Mouse (Mus musculus): ENCODE results near the gene Tsga10.
"Not testable (repeated sequence)": the region's sequence is repeated elsewhere in the genome, so short reads cannot be mapped to it uniquely, and the experiment has no call there.

Tsga10 gene

GRCm38 (mm10) chr1:37864511-37865400 is 1.5 kb downstream of the Tsga10 start:
- DNase-seq (ENCODE audit: low spot score), result peak; percentile 100

DNA sequence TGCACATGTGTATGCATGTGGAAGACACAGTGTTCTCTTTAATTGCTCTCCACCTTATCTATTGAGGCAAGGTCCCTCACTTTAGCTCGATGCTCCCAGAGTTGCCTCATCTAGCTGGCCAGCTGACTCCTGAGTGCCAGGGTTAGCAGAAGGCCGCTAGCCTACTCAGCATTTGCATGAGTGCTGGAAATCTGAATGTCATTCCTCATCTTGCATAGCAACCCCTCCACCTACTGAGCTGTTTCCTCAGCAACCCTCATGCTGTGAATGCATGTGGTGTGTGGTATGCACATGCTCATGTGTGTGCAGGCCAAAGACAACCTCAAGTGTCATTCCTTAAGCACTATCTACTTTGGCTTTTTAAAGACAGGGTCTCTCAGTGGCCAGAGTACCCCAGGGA is 15.5 kb downstream of the Tsga10 start:
- no peak for DNase-seq (ENCODE audit: low spot score)

DNA sequence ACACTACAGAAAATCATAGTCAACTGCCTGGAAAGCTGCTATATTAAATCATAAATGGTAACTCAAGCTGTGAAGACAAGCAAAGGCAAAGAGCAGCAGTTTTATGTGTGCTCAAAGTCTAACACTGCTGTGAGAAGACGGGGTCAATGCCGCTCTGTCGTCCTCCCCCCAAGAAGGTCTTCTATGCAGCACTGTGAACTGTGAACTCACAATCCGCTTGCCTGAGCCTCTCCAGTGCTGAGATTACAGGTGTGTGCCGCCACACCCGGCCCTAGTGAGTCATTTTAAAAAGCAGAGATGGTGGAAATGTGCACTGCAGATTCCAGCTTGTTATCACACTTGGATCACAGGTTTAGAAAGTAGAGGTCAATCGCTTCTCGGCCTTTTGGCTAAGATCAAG is 19.4 kb downstream of the Tsga10 start:
- no peak for DNase-seq (ENCODE audit: low spot score)

DNA sequence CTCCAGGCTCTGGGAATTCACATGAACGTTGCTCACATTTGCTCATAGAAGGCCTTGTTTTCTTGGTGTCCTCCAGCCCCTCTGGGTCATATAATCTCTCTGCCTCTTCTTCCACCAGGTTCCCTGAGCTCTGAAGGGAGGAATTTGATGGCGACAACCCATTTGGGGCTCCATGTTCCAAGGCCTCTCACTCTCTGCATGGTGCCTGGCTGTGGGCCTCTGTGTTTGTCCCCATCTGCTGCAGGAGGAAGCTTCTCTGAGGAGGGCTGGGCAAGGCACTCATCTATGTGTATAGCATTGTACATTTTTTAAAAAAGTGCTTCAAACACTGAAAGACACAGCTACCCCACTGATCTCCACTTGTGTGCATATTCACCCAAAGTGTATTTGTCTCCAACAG is 34.5 kb downstream of the Tsga10 start:
- no peak for DNase-seq (ENCODE audit: low spot score)

DNA sequence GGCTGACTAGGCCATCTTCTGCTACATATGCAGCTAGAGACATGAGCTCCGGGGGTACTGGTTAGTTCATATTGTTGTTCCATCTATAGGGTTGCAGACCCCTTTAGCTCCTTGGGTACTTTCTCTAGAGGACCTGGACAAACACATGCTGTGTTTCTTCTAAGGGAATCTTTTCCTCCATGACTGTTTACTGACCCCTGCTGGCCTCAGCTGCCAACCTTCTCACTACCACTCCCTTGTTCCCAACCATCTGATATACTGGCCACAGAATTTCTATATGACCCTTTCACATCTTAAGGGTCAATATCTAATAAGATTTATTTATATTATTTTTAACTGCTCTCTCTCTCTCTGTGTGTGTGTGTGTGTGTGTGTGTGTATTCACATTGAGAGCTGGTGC is 63.9 kb downstream of the Tsga10 start:
- DNase-seq (ENCODE audit: low spot score), result not testable (repeated sequence)

GRCm38 (mm10) chr1:37800298-37800697 is 65.9 kb downstream of the Tsga10 start:
- DNase-seq (ENCODE audit: low spot score), result no peak

DNA sequence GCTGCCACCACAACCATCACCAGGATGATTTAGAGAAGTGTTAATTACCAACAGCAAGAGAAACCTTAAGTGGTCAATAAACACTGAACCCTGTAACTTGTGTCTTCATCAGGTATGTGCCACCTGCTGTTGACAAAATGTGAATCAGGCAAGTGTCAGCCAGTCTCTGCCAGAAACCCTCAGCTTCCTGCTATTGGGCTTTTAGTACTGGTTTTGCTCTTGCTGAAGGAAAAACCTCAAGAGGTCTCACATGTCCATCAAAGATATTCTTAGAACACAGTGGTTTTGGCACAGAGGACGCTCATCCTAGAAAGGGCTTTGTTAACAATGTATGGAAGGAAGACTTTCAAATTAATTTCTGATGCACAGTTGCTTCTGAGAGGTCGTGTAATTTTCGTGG is 66.7 kb downstream of the Tsga10 start:
- no peak for DNase-seq (ENCODE audit: low spot score)

GRCm38 (mm10) chr1:37759407-37759806 is 106.8 kb downstream of the Tsga10 start:
- DNase-seq (ENCODE audit: low spot score), result no peak

- no peak for DNase-seq (ENCODE audit: low spot score)
Measured at GRCm38 (mm10) chr1:37744650-37745259, 121.5 kb downstream of the Tsga10 start.

- DNase-seq (ENCODE audit: low spot score), result no peak
Measured at GRCm38 (mm10) chr1:37742602-37743270, 123.5 kb downstream of the Tsga10 start.

GRCm38 (mm10) chr1:37742126-37742525 is 124.1 kb downstream of the Tsga10 start:
- no peak for DNase-seq (ENCODE audit: low spot score)

DNA sequence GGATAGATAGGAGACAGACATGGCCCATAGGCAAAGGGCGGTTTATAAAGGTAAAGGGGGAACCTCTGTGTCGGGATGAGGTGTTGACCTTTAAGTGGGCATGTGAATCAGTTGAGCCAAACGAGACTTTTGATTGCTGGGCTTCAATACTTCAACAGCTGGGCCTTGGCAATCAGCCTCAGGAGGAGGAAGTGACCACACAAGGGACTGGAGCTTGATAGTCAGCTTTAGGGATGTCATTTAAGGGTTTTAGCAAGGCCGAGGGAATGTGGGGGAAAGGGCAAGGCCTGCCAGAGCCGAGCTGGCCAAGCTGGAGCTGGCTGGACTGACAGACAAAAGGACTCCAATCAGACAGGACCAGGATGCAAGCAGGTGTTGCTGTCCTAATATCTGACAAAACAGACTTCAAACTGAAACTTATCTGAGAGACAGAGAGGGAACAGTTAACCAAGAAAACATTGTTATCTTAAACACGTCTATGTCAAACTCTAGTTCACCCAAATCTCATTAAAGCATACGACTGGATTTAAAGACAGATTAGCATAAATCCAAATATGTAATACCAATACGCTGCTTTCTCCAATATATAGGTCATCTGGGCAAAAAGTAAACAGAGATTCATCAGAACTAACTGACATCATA is 125.9 kb downstream of the Tsga10 start:
- no peak for DNase-seq (ENCODE audit: low spot score)

DNA sequence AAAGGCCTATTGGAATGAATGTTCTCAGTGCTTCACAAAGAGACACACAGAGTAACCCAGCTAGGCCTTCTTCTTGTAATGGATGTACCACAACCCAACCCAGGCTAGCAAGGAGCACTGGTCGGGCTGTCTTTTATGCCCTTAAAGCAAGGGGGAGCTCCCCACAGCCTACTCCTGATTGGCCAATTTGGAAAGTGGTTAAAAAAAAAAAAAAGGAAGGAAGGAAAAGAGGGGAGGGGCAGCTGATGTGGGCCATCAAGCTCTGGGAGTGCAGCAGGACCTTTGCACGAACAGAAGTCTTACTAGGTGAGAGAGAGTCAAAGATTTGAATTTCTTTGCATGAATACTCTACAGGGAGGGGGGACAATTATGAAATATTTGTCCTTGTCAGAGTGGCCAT is 127.3 kb downstream of the Tsga10 start:
- no peak for DNase-seq (ENCODE audit: low spot score)

- no peak for DNase-seq (ENCODE audit: low spot score)
Measured at GRCm38 (mm10) chr1:37737045-37737444, 129.2 kb downstream of the Tsga10 start.

- no peak for DNase-seq (ENCODE audit: low spot score)
Measured at GRCm38 (mm10) chr1:37735932-37736331, 130.3 kb downstream of the Tsga10 start.

- no peak for DNase-seq (ENCODE audit: low spot score)
Measured at GRCm38 (mm10) chr1:37734841-37735240, 131.4 kb downstream of the Tsga10 start.

- no peak for DNase-seq (ENCODE audit: low spot score)
Measured at GRCm38 (mm10) chr1:37729353-37729752, 136.9 kb downstream of the Tsga10 start.

- DNase-seq (ENCODE audit: low spot score), result no peak
Measured at GRCm38 (mm10) chr1:37728053-37728452, 138.2 kb downstream of the Tsga10 start.

GRCm38 (mm10) chr1:37727186-37727585 is 139.0 kb downstream of the Tsga10 start:
- DNase-seq (ENCODE audit: low spot score), result no peak

DNA sequence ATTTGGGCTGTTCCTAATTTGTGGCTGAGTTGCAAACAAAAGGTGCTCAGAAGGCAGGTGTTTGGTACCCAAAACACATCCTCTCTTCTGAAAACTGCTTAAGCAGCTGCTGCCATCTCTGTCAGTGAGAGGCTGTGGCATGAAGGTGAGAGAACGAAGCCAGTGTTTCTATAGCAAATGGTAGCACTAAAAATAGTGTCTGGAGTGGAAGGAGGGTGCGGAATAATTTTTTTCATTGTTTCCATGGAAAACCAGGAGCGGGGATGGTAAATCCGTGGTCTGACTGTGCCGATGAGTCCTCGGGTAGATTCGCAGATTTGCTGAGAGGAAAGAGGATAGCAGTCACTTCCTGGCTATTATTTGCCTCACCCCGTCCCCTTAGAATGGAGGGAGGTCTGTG is 139.8 kb downstream of the Tsga10 start:
- DNase-seq (ENCODE audit: low spot score), result no peak

DNA sequence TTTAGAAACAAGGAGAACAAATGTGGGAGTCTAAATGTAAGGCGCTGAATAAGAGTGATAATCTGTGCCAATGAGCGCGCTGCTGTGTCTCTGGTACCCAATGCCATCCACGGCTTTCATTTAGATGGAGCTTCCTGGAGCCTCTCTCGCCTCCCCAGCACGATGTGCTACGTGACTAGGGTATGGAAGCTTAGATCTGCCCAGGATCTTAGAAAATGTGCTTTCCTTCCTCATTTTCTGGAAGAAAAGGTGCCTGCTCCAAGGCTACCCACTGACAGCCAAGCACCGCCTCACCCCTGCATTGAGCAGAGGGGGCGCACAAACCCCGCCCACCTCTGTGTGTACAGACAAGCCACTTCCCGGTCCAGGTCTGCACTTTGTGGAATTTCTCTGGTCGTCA is 140.3 kb downstream of the Tsga10 start:
- DNase-seq (ENCODE audit: low spot score), result no peak

GRCm38 (mm10) chr1:37721092-37721491 is 145.1 kb downstream of the Tsga10 start:
- DNase-seq (ENCODE audit: low spot score), result no peak

Data from ovary, adult 18-20 months (tissue).